Mouse (Mus musculus): ENCODE results near the gene Acly. TPM values are rescaled to one million over a fixed set of nuclear protein-coding genes. Genes with fewer than 3 reads are reported as not detected.
"Not testable (repeated sequence)": the region's sequence is repeated elsewhere in the genome, so short reads cannot be mapped to it uniquely, and the experiment has no call there.

Gene Acly
- polyA plus RNA-seq, 1 experiment from 2014 or later: 227 TPM

DNA sequence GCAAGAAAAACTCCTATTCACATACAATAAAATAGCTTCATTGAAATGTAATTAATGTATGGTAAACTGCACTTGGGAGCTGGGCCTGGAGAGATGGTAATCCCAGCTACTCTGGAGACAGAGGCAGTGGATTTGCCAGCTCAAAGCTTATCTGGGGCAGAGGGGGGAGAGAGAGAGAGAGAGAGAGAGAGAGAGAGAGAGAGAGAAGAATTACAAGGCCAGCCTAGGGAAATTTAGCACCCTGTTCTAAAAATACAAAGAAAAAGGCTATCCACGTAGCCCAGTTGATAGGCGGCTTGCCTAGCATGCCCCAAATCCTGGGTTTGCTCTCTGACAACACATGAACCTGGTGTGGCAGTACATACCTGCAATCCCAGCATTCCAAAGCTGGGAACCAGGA, 13.8 kb upstream of the Acly start:
- no peak overlapping the region for H3K4me2 ChIP-seq
- no peaks in the 10 kb centered on the region for H3K9me3 ChIP-seq
- no peak for ATAC-seq (replicated peaks)
- peaks cover 18% of the 10 kb centered on the region for H3K4me1 ChIP-seq
- H3K27ac ChIP-seq: no peak overlapping the region
- no peak overlapping the region for H3K4me3 ChIP-seq
- no peak overlapping the region for H3K9ac ChIP-seq
- H3K27me3 ChIP-seq (replicated peaks): no peaks in the 10 kb centered on the region
- 88% methylated on average over 2 of the region's 2 CpGs for WGBS
- H3K36me3 ChIP-seq (replicated peaks): no peaks in the 10 kb centered on the region

DNA sequence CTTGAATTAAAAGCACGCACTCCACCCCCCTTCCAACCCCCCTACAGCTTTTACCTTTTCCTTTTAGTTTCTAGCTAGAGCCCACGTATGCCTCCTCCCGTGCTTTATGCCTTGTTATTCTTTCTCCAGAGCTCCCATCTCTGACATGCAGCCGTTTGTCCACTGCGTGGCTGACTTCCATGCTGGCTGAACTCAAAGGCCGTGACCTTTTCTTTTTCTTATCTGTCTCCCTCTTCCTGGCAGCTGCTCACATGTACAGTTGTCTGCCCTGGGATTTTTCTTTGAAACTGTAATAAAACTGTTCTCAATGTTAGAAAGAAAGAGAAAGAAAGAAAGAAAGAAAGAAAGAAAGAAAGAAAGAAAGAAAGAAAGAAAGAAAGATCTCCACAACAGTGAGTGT, 13.2 kb upstream of the Acly start:
- no peaks in the 10 kb centered on the region for H3K9me3 ChIP-seq
- H3K27ac ChIP-seq: no peak overlapping the region
- WGBS: 60% methylated on average over 6 of the region's 6 CpGs
- H3K27me3 ChIP-seq (replicated peaks): no peaks in the 10 kb centered on the region
- H3K4me2 ChIP-seq: no peak overlapping the region
- no peak overlapping the region for H3K9ac ChIP-seq
- H3K4me1 ChIP-seq: peaks cover 14% of the 10 kb centered on the region
- H3K4me3 ChIP-seq: no peak overlapping the region
- no peaks in the 10 kb centered on the region for H3K36me3 ChIP-seq (replicated peaks)
- no peak for ATAC-seq (replicated peaks)

- H3K27ac ChIP-seq: no peak overlapping the region
- no peaks in the 10 kb centered on the region for H3K4me1 ChIP-seq
- H3K36me3 ChIP-seq (replicated peaks): no peaks in the 10 kb centered on the region
- H3K9ac ChIP-seq: no peak overlapping the region
- no peak overlapping the region for H3K4me3 ChIP-seq
- no peaks in the 10 kb centered on the region for H3K27me3 ChIP-seq (replicated peaks)
- ATAC-seq (replicated peaks): no peak
- no peak overlapping the region for H3K4me2 ChIP-seq
- no peaks in the 10 kb centered on the region for H3K9me3 ChIP-seq
Measured at GRCm38 (mm10) chr11:100536466-100536865, 8.7 kb upstream of the Acly start.

GRCm38 (mm10) chr11:100535996-100536395, 8.2 kb upstream of the Acly start:
- ATAC-seq (replicated peaks): no peak
- no peak overlapping the region for H3K9ac ChIP-seq
- 86% methylated on average over 1 of the region's 1 CpGs for WGBS
- no peak overlapping the region for H3K4me2 ChIP-seq
- no peaks in the 10 kb centered on the region for H3K9me3 ChIP-seq
- no peaks in the 10 kb centered on the region for H3K4me1 ChIP-seq
- H3K36me3 ChIP-seq (replicated peaks): no peaks in the 10 kb centered on the region
- no peak overlapping the region for H3K4me3 ChIP-seq
- no peak overlapping the region for H3K27ac ChIP-seq
- H3K27me3 ChIP-seq (replicated peaks): no peaks in the 10 kb centered on the region

- not testable (repeated sequence) for H3K27me3 ChIP-seq (replicated peaks); ATAC-seq (replicated peaks); H3K4me1 ChIP-seq; H3K4me2 ChIP-seq; H3K27ac ChIP-seq; H3K4me3 ChIP-seq; H3K9me3 ChIP-seq; H3K9ac ChIP-seq; H3K36me3 ChIP-seq (replicated peaks)
- WGBS: 87% methylated on average over 6 of the region's 6 CpGs
Measured at GRCm38 (mm10) chr11:100534821-100535220, 7.0 kb upstream of the Acly start.

GRCm38 (mm10) chr11:100534411-100534810, 6.6 kb upstream of the Acly start:
- H3K36me3 ChIP-seq (replicated peaks); H3K9ac ChIP-seq; H3K4me3 ChIP-seq; H3K27ac ChIP-seq; H3K4me2 ChIP-seq; H3K9me3 ChIP-seq; ATAC-seq (replicated peaks); H3K27me3 ChIP-seq (replicated peaks); H3K4me1 ChIP-seq: not testable (repeated sequence)
- 72% methylated on average over 2 of the region's 2 CpGs for WGBS

DNA sequence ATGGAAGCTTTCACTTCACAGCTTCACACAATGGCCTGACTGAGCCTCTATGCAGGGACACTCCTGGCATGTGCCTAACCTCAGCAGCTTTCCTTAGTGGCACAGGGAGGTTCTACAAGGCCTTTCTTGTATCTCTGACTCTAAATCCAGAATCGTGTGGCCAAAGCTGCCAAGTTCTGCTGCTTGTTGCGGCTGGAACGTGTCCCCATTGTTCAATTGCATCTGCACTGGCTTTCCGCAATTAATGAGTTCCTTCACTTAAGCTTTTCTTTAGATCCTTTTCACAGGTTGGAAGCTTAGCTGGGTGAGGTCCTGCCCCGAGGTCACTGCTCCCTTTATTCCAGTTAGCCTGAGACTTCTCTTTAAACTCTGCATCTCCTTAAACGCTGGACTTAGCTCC, 6.1 kb upstream of the Acly start:
- WGBS: 17% methylated on average over 6 of the region's 6 CpGs
- Histone ChIP-seq H3K4me1 (no peaks in the 10 kb centered on the region), H3K4me2 (no peak overlapping the region), H3K27me3 (replicated peaks) (no peaks in the 10 kb centered on the region), H3K36me3 (replicated peaks) (no peaks in the 10 kb centered on the region), H3K9me3 (no peaks in the 10 kb centered on the region), H3K27ac (no peak overlapping the region), H3K9ac (no peak overlapping the region), H3K4me3 (no peak overlapping the region)
- ATAC-seq (replicated peaks): no peak

- H3K27me3 ChIP-seq (replicated peaks): no peaks in the 10 kb centered on the region
- peaks cover 33% of the 10 kb centered on the region for H3K4me1 ChIP-seq
- H3K4me3 ChIP-seq: peak overlapping the region; percentile 70
- H3K4me2 ChIP-seq: peak overlapping the region; percentile 68
- H3K27ac ChIP-seq: peak overlapping the region; percentile 89
- H3K9me3 ChIP-seq: no peaks in the 10 kb centered on the region
- no peak; the same call in 1 of the 2 replicates for ATAC-seq (replicated peaks)
- H3K36me3 ChIP-seq (replicated peaks): no peaks in the 10 kb centered on the region
- WGBS: 24% methylated on average over 19 of the region's 19 CpGs
- peak overlapping the region; percentile 57 for H3K9ac ChIP-seq
Measured at GRCm38 (mm10) chr11:100528375-100529165, 770 bp upstream of the Acly start.

DNA sequence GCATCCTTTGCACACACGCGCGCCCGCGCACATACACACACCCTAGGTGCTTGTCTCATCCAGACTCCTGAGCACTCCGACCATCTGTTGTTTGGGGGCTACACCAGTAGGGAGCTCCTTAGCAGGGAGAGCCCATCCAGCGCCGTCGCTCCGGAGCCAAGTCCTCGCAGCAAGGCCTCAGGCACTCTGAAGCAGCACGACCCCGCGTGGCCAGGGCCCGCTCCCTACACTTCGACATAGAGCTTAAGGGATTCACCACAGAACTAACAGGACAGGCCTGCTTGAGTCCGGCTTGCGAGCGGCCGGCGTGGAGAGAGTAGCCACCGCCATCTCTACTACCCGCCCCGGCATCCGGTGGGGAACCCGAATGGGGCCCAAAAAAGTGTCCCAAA, 738 bp downstream of the Acly start:
- Histone ChIP-seq H3K9me3 (no peaks in the 10 kb centered on the region), H3K36me3 (replicated peaks) (peaks cover 13% of the 10 kb centered on the region), H3K27me3 (replicated peaks) (no peaks in the 10 kb centered on the region), H3K4me1 (peaks cover 33% of the 10 kb centered on the region), H3K27ac (peak overlapping the region; percentile 89), H3K4me2 (peak overlapping the region; percentile 68), H3K9ac (peak overlapping the region; percentile 63), H3K4me3 (peak overlapping the region; percentile 70)
- peak; percentile 31 for ATAC-seq (replicated peaks)
- WGBS: under 1% methylated on average over 26 of the region's 26 CpGs

DNA sequence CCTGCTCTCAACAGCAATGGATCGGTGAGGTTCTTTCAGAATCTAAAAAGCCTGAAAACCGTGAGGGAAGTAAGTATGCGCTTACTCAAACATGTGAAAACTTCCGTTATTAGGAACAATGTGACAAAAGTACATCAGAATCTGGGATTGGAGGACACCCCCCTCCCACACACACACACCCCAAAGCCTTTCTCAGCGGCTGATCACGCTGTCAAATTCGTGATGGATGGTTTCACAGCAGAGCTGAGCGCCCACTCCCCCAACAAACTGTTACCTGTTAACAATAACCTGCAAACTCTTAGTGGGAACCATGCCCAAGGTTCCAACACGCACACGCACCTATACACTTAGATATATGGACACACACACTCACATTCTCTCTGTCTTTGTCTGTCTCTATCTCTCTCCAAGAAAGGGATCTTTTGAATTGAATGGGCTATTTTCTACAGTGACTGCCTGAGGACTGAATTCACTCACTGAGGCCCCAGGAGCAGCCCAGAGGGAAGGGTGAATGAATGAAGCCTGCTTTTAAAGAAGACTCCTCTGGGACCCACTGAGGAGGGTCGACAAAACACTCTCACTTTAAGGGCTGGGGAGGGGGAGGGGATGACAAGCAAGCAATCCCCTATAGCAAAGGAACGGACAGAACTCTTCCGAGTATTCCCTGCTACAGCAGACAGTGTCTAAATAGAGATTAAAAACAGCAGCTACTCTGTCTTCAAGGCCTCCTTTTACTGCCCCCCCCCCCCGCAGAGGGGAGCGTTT, 1.6 kb downstream of the Acly start:
- no peak for ATAC-seq (replicated peaks)
- peak overlapping the region; percentile 63 for H3K9ac ChIP-seq

GRCm38 (mm10) chr11:100524987-100525630, 2.7 kb downstream of the Acly start:
- WGBS: 57% methylated on average over 11 of the region's 11 CpGs
- Histone ChIP-seq H3K4me1 (peaks cover 33% of the 10 kb centered on the region), H3K4me3 (peak overlapping the region; percentile 70), H3K4me2 (peak overlapping the region; percentile 68), H3K9me3 (no peaks in the 10 kb centered on the region), H3K9ac (peak overlapping the region; percentile 63; the same call in 1 of the 2 replicates), H3K27ac (no peak overlapping the region), H3K27me3 (replicated peaks) (no peaks in the 10 kb centered on the region), H3K36me3 (replicated peaks) (peaks cover 33% of the 10 kb centered on the region)
- no peak for ATAC-seq (replicated peaks)

More for the DNA sequence above, 1.6 kb downstream of the Acly start:
- H3K4me2 ChIP-seq: peak overlapping the region; percentile 68
- H3K27ac ChIP-seq: no peak overlapping the region; the same call in 1 of the 2 replicates
- peak overlapping the region; percentile 70 for H3K4me3 ChIP-seq
- peaks cover 33% of the 10 kb centered on the region for H3K4me1 ChIP-seq
- H3K9me3 ChIP-seq: no peaks in the 10 kb centered on the region
- WGBS: 6% methylated on average over 15 of the region's 15 CpGs
- peaks cover 22% of the 10 kb centered on the region for H3K36me3 ChIP-seq (replicated peaks)
- no peaks in the 10 kb centered on the region for H3K27me3 ChIP-seq (replicated peaks)

GRCm38 (mm10) chr11:100524358-100524757, 3.4 kb downstream of the Acly start:
- H3K9ac ChIP-seq: no peak overlapping the region
- WGBS: 77% methylated on average over 5 of the region's 5 CpGs
- H3K27me3 ChIP-seq (replicated peaks): no peaks in the 10 kb centered on the region
- no peaks in the 10 kb centered on the region for H3K9me3 ChIP-seq
- no peak overlapping the region for H3K27ac ChIP-seq
- no peak for ATAC-seq (replicated peaks)
- peak overlapping the region; percentile 68; the same call in 1 of the 2 replicates for H3K4me2 ChIP-seq
- peaks cover 40% of the 10 kb centered on the region for H3K36me3 ChIP-seq (replicated peaks)
- H3K4me1 ChIP-seq: peaks cover 33% of the 10 kb centered on the region
- no peak overlapping the region for H3K4me3 ChIP-seq
